In the genomic region with DNA sequence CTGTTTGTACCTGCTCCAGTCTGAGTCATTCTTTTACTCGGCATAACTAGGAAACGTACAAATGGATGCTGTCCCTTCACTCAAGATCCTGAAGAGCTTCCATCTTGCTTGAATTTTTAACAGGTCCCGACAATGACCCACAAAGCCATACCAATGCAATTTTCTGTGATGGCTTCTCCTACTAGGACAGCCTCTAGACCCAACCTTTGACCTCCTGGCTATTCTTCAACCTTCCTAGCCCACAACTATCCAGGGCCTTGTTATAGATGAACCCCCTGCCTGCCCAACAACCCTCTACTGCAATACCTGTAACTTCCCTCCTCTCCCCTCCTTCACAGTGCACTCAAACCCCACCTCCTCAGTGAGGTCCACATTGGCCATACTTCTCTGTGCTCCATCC, we compare ENCODE assay signal across 22 mouse cellular contexts. TPM values are rescaled to one million over a fixed set of nuclear protein-coding genes. Genes with fewer than 3 reads are reported as not detected.
"Had no signal": no experiment of that assay in that cellular context is flagged by ENCODE, and none has a peak within 500 bp of the region (broad histone marks: within the 10 kb centered on the region; RNA-seq: fewer than 3 reads in every experiment).

No protein-coding gene starts in this region.

- ATAC-seq: hindbrain, embryonic 16.5 days; midbrain, embryonic 13.5 days; midbrain, embryonic 16.5 days had no signal

- H3K27ac ChIP-seq: intestine, embryonic 15.5 days; layer of hippocampus, adult 2 months; left cerebral cortex, adult 2 months; liver, embryonic 13.5 days; lung, embryonic 15.5 days; midbrain, embryonic 10.5 days; midbrain, embryonic 13.5 days; neural tube, embryonic 13.5 days had no signal

- H3K36me3 ChIP-seq: intestine, embryonic 15.5 days; lung, embryonic 15.5 days; neural tube, embryonic 13.5 days had no signal

- H3K27me3 ChIP-seq: intestine, embryonic 15.5 days; liver, embryonic 13.5 days; lung, embryonic 15.5 days; midbrain, embryonic 13.5 days; neural tube, embryonic 13.5 days had no signal

- H3K9me3 ChIP-seq: intestine, embryonic 15.5 days; liver, embryonic 13.5 days; lung, embryonic 15.5 days; midbrain, embryonic 13.5 days; neural tube, embryonic 13.5 days had no signal

- H3K9ac ChIP-seq: intestine, embryonic 15.5 days; liver, embryonic 13.5 days; lung, embryonic 15.5 days; midbrain, embryonic 13.5 days; neural tube, embryonic 13.5 days had no signal

- H3K4me3 ChIP-seq: intestine, embryonic 15.5 days; layer of hippocampus, adult 2 months; left cerebral cortex, adult 2 months; liver, embryonic 13.5 days; lung, embryonic 15.5 days; midbrain, embryonic 10.5 days; midbrain, embryonic 13.5 days; myocyte; neural tube, embryonic 13.5 days had no signal

- DNase-seq: kidney, postnatal 14 days; layer of hippocampus, postnatal 36 days; liver, embryonic 13.5 days; lung, postnatal 14 days; lung, postnatal 4 days; retina, postnatal 1 day; right cerebral cortex, postnatal 25 days; spleen, adult 18-20 months; thymus, adult 18-20 months; thymus, postnatal 36 days had no signal

- H3K4me2 ChIP-seq: intestine, embryonic 15.5 days; liver, embryonic 13.5 days; lung, embryonic 15.5 days; midbrain, embryonic 13.5 days; neural tube, embryonic 13.5 days had no signal

RNA-seq across cellular contexts. Expression of gene Hspb3, which starts 54.0 kb away (rescaled TPM):
- polyA plus RNA-seq: intestine, embryonic 15.5 days; large intestine, adult 2 months; midbrain, embryonic 10.5 days; midbrain, embryonic 16.5 days; urinary bladder, adult 2 months had no signal
